Mouse (Mus musculus): ENCODE data around the gene Mcur1. TPM values are rescaled to one million over a fixed set of nuclear protein-coding genes. Genes with fewer than 3 reads are reported as not detected.

Mcur1 gene
- polyA plus RNA-seq, 1 experiment, result 24.3 TPM

DNA sequence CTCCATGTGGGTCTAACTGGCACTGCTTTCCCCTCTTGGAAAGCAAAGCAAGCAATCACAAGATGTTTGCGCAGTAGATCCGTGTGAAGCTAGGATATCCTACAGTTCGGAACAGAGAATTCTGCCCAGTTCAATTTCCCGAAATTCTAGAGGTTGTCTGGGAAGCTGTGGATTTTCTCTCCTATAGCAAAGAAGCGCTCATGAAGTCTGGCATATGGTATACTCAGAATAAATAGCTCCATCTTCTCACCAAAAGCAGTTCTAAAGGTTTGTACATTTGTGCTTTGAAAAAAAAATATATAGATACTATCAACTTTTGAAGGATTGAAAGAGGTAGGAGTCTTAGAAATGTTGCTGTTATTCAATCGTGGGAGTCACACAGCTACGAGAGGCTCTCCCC lies 64.3 kb downstream of the Mcur1 start:
- peak in 1 of 2 experiments; percentile 58 for DNase-seq (ENCODE audit: extremely low spot score in 1 of 2, low spot score in 1 of 2)

DNA sequence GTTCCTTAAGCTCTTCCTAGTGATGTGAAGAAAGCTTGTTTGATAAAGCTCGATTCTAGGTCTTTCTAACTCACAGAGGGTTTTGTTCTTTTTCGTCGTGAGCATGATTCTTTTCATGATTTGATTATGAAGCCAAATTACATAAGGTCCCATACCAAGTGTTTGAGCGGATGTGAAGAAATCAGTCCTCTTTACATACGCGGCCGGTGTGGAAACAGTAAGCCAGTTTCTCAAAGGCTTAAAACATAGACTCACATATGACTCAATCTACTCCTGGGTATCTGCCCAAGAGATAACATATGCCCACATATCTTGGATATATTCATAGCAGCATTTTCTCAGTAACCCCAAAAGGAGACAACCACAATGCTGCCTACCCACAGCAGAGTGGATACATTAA lies 66.3 kb downstream of the Mcur1 start:
- peak in 1 of 2 experiments; percentile 40 for DNase-seq (ENCODE audit: extremely low spot score in 1 of 2, low spot score in 1 of 2)

DNA sequence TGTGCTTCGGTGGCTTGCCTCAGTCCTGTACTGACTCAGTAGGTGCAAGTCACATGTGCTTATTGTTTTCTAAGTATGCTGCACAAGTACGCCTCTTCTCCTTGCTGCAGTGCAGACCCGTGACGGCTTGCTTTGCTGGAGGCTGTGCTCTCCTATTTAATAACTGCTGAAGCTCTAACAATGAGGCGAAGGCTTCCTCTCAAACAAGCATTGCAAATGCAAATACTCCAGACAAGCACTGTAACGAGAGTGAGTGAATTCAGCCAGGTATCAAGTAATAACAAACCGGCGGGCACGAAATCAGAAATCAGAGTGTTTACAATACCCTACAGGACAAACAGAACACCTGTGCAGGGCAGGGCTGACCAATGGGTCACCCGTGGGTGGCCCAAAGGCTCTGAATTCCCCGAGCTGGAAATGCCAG lies 66.9 kb downstream of the Mcur1 start:
- DNase-seq (ENCODE audit: extremely low spot score in 1 of 2, low spot score in 1 of 2), result peak in 1 of 2 experiments; percentile 56

Other genes with a start within 250 kb of the Mcur1 start
- 16.4 and 19.5 TPM in 2 replicates for gene Sirt5, start 194.7 kb downstream of the Mcur1 start, polyA plus RNA-seq (2012; rRNA removed)
- 77.6 and 101 TPM in 2 replicates for gene Nol7, start 161.8 kb downstream of the Mcur1 start, polyA plus RNA-seq (2012; rRNA removed)
- 62.0 and 63.5 TPM in 2 replicates for gene Ranbp9, start 78.9 kb downstream of the Mcur1 start, polyA plus RNA-seq (2012; rRNA removed)
- gene Rnf182, start 55.5 kb upstream of the Mcur1 start, polyA plus RNA-seq (2012; rRNA removed), result 7.9 and 8.0 TPM in 2 replicates
- gene Cd83, start 224.6 kb upstream of the Mcur1 start, polyA plus RNA-seq (2012; rRNA removed), result 8.4 and 11.4 TPM in 2 replicates

All from frontal cortex, adult 2 months (tissue).